Mouse (Mus musculus) regulatory T cell (primary cell): ENCODE data around the gene Gm10226.
"Not testable (repeated sequence)": the region's sequence is repeated elsewhere in the genome, so short reads cannot be mapped to it uniquely, and the experiment has no call there.

Experiments used
- in situ Hi-C: fragments of 300-600 bp; cut with MboI, MseI; formaldehyde crosslinking; loops from one replicate; pipeline ENCODE4 v1.15.1; 2025; ENCODE audit warnings: high pct_unique_total_duplicates

Gm10226 gene

GRCm38 (mm10) chr17:21691560-21691959 lies at the start of gene Gm10226:
Gm10226 (plus strand) TSS chr17:21691860.
- in situ Hi-C loops = no loop called here

GRCm38 (mm10) chr17:21648791-21649190 lies 42.9 kb upstream of the Gm10226 start:
- in situ Hi-C loops = no loop called here

GRCm38 (mm10) chr17:21649936-21650335 lies 41.7 kb upstream of the Gm10226 start:
- in situ Hi-C loops = no loop called here

GRCm38 (mm10) chr17:21650364-21650907 lies 41.2 kb upstream of the Gm10226 start, which contains the start of gene Zfp983:
Zfp983 (plus strand) TSS chr17:21650624.
- in situ Hi-C loops = not testable (repeated sequence)

- in situ Hi-C loops = loop anchor here (10.0 kb wide), 2 partner anchors 224 to 686 kb away; partner anchors contain the start of genes Zfp51, Zfp758 and Zfp944
Observed at GRCm38 (mm10) chr17:21678826-21679225, 12.8 kb upstream of the Gm10226 start.

GRCm38 (mm10) chr17:21679273-21680018 lies 12.2 kb upstream of the Gm10226 start:
- in situ Hi-C loops = loop anchor here (10.0 kb wide), 2 partner anchors 225 to 685 kb away; partner anchors contain the start of genes Zfp51, Zfp758 and Zfp944

- in situ Hi-C loops = not testable (repeated sequence)
Observed at GRCm38 (mm10) chr17:21680019-21680376, 11.7 kb upstream of the Gm10226 start.

GRCm38 (mm10) chr17:21693342-21693741 lies 1.7 kb downstream of the Gm10226 start:
- in situ Hi-C loops = no loop called here

- in situ Hi-C loops = no loop called here
Observed at GRCm38 (mm10) chr17:21696073-21696472, 4.4 kb downstream of the Gm10226 start.

GRCm38 (mm10) chr17:21702281-21703240 lies 10.9 kb downstream of the Gm10226 start:
- in situ Hi-C loops = no loop called here

GRCm38 (mm10) chr17:21703414-21703813 lies 11.8 kb downstream of the Gm10226 start:
- in situ Hi-C loops = no loop called here

GRCm38 (mm10) chr17:21707343-21707996 lies 15.8 kb downstream of the Gm10226 start, which contains the start of gene Zfp760:
Zfp760 (plus strand) TSS chr17:21707741.
- in situ Hi-C loops = no loop called here

GRCm38 (mm10) chr17:21708401-21708800 lies 16.7 kb downstream of the Gm10226 start:
- in situ Hi-C loops = no loop called here

- in situ Hi-C loops = not testable (repeated sequence)
Observed at GRCm38 (mm10) chr17:21730495-21730894, 38.8 kb downstream of the Gm10226 start, which contains the start of gene Zfp229. Zfp229 (plus strand) TSS chr17:21730795.

- in situ Hi-C loops = no loop called here
Observed at GRCm38 (mm10) chr17:21733049-21733448, 41.4 kb downstream of the Gm10226 start.

- in situ Hi-C loops = no loop called here
Observed at GRCm38 (mm10) chr17:21733529-21734031, 41.9 kb downstream of the Gm10226 start.
